Mouse (Mus musculus): ENCODE measurements around the gene Ak1. TPM values are rescaled to one million over a fixed set of nuclear protein-coding genes. Genes with fewer than 3 reads are reported as not detected.

The Ak1 gene
- polyA plus RNA-seq (2015; fragmentation: Nextera tagmentation; extraction: Ambion mirVana): 20.7 and 27.3 TPM in 2 replicates

- Histone ChIP-seq H3K9ac (peak within 1 kb of the TSS; percentile 41), H3K4me2 (peak within 1 kb of the TSS; percentile 3; the same call in 1 of the 2 replicates)
Measured at GRCm38 (mm10) chr2:32621517-32621859, at the start of gene Ak1. Ak1 (plus strand) TSS chr2:32621758.

GRCm38 (mm10) chr2:32572196-32572595, 49.4 kb upstream of the Ak1 start:
- Histone ChIP-seq H3K4me3 (no peak overlapping the region), H3K27me3 (no peaks in the 10 kb centered on the region), H3K9me3 (no peaks in the 10 kb centered on the region), H3K4me1 (peaks cover 23% of the 10 kb centered on the region), H3K36me3 (peaks cover 33% of the 10 kb centered on the region), H3K4me2 (no peak overlapping the region), H3K9ac (no peak overlapping the region; the same call in 1 of the 2 replicates), H3K27ac (no peak overlapping the region)
- 87% methylated on average over 11 of the region's 11 CpGs for WGBS
- ATAC-seq (ENCODE audit: insufficient number of reproducible peaks, insufficient read depth, low FRiP score, low TSS enrichment, low read depth): no peak

More at GRCm38 (mm10) chr2:32621517-32621859, at the start of gene Ak1:
- Histone ChIP-seq H3K27me3 (no peaks in the 10 kb centered on the region), H3K4me1 (peaks cover 61% of the 10 kb centered on the region), H3K27ac (peak within 1 kb of the TSS; percentile 86), H3K9me3 (no peaks in the 10 kb centered on the region), H3K4me3 (no peak within 1 kb of the TSS), H3K36me3 (peaks cover 29% of the 10 kb centered on the region)
- 16% methylated on average over 7 of the region's 7 CpGs for WGBS
- ATAC-seq (ENCODE audit: insufficient number of reproducible peaks, insufficient read depth, low FRiP score, low TSS enrichment, low read depth): no peak

- no peak within 1 kb of the TSS for H3K27ac ChIP-seq
- H3K4me2 ChIP-seq: peak within 1 kb of the TSS; percentile 97
- peaks cover 21% of the 10 kb centered on the region for H3K27me3 ChIP-seq
- WGBS: 80% methylated on average over 6 of the region's 6 CpGs
- peaks cover 13% of the 10 kb centered on the region; the same call in 1 of the 2 replicates for H3K36me3 ChIP-seq
- ATAC-seq (ENCODE audit: insufficient number of reproducible peaks, insufficient read depth, low FRiP score, low TSS enrichment, low read depth): no peak
- H3K4me3 ChIP-seq: peak within 1 kb of the TSS; percentile 55
- H3K9me3 ChIP-seq: no peaks in the 10 kb centered on the region
- H3K9ac ChIP-seq: peak within 1 kb of the TSS; percentile 68
- peaks cover 28% of the 10 kb centered on the region for H3K4me1 ChIP-seq
Measured at GRCm38 (mm10) chr2:32574497-32574896, 47.1 kb upstream of the Ak1 start, which contains the start of gene Pip5kl1. Pip5kl1 (plus strand) TSS chr2:32574797.

- Histone ChIP-seq H3K9me3 (no peaks in the 10 kb centered on the region), H3K36me3 (peaks cover 13% of the 10 kb centered on the region; the same call in 1 of the 2 replicates), H3K4me3 (peak overlapping the region; percentile 55), H3K27me3 (peaks cover 26% of the 10 kb centered on the region), H3K27ac (no peak overlapping the region), H3K4me2 (peak overlapping the region; percentile 97), H3K9ac (peak overlapping the region; percentile 68), H3K4me1 (peaks cover 28% of the 10 kb centered on the region)
- ATAC-seq (ENCODE audit: insufficient number of reproducible peaks, insufficient read depth, low FRiP score, low TSS enrichment, low read depth): no peak
- WGBS: under 1% methylated on average over 26 of the region's 26 CpGs
Measured at GRCm38 (mm10) chr2:32574901-32575585, 46.5 kb upstream of the Ak1 start.

- Histone ChIP-seq H3K27me3 (peaks cover 31% of the 10 kb centered on the region), H3K36me3 (peaks cover 13% of the 10 kb centered on the region; the same call in 1 of the 2 replicates), H3K27ac (no peak within 1 kb of the TSS), H3K4me1 (peaks cover 28% of the 10 kb centered on the region), H3K9me3 (no peaks in the 10 kb centered on the region), H3K4me2 (peak within 1 kb of the TSS; percentile 97), H3K9ac (peak within 1 kb of the TSS; percentile 68), H3K4me3 (peak within 1 kb of the TSS; percentile 55)
- 0 out of 2 replicates have a peak, but pooled peaks have one; percentile 40 for ATAC-seq (ENCODE audit: insufficient number of reproducible peaks, insufficient read depth, low FRiP score, low TSS enrichment, low read depth)
- WGBS: 4% methylated on average over 28 of the region's 28 CpGs
Measured at GRCm38 (mm10) chr2:32575586-32576160, 45.9 kb upstream of the Ak1 start, which contains the start of gene 9430097D07Rik. 9430097D07Rik (minus strand) TSS chr2:32575684.

GRCm38 (mm10) chr2:32576532-32576931, 45.0 kb upstream of the Ak1 start:
- Histone ChIP-seq H3K4me1 (peaks cover 23% of the 10 kb centered on the region), H3K27me3 (peaks cover 31% of the 10 kb centered on the region), H3K27ac (no peak overlapping the region), H3K9ac (no peak overlapping the region), H3K4me3 (no peak overlapping the region), H3K9me3 (no peaks in the 10 kb centered on the region), H3K4me2 (no peak overlapping the region), H3K36me3 (peaks cover 13% of the 10 kb centered on the region; the same call in 1 of the 2 replicates)
- ATAC-seq (ENCODE audit: insufficient number of reproducible peaks, insufficient read depth, low FRiP score, low TSS enrichment, low read depth): no peak
- 88% methylated on average over 9 of the region's 9 CpGs for WGBS

GRCm38 (mm10) chr2:32578146-32579046, 43.2 kb upstream of the Ak1 start:
- no peak overlapping the region for H3K9ac ChIP-seq

GRCm38 (mm10) chr2:32581450-32582095, 40.0 kb upstream of the Ak1 start:
- Histone ChIP-seq H3K4me2 (peak overlapping the region; percentile 43), H3K9me3 (no peaks in the 10 kb centered on the region), H3K4me1 (peaks cover 15% of the 10 kb centered on the region; the same call in 1 of the 2 replicates), H3K27ac (no peak overlapping the region), H3K36me3 (no peaks in the 10 kb centered on the region), H3K27me3 (peaks cover 38% of the 10 kb centered on the region), H3K9ac (no peak overlapping the region), H3K4me3 (peak overlapping the region; percentile 31)
- WGBS: 37% methylated on average over 19 of the region's 19 CpGs
- no peak for ATAC-seq (ENCODE audit: insufficient number of reproducible peaks, insufficient read depth, low FRiP score, low TSS enrichment, low read depth)

More at GRCm38 (mm10) chr2:32578146-32579046, 43.2 kb upstream of the Ak1 start:
- no peak for ATAC-seq (ENCODE audit: insufficient number of reproducible peaks, insufficient read depth, low FRiP score, low TSS enrichment, low read depth)
- H3K27me3 ChIP-seq: peaks cover 38% of the 10 kb centered on the region
- H3K4me3 ChIP-seq: no peak overlapping the region
- H3K36me3 ChIP-seq: peaks cover 1% of the 10 kb centered on the region; the same call in 1 of the 2 replicates
- H3K4me1 ChIP-seq: peaks cover 25% of the 10 kb centered on the region
- 32% methylated on average over 25 of the region's 30 CpGs for WGBS
- H3K27ac ChIP-seq: no peak overlapping the region
- H3K4me2 ChIP-seq: no peak overlapping the region
- no peaks in the 10 kb centered on the region for H3K9me3 ChIP-seq

- H3K9ac ChIP-seq: peak overlapping the region; percentile 59
- no peak overlapping the region for H3K27ac ChIP-seq
- peak overlapping the region; percentile 36 for H3K4me3 ChIP-seq
- H3K36me3 ChIP-seq: no peaks in the 10 kb centered on the region
- H3K9me3 ChIP-seq: no peaks in the 10 kb centered on the region
- 15% methylated on average over 37 of the region's 37 CpGs for WGBS
- peaks cover 27% of the 10 kb centered on the region for H3K4me1 ChIP-seq
- peak overlapping the region; percentile 67 for H3K4me2 ChIP-seq
- ATAC-seq (ENCODE audit: insufficient number of reproducible peaks, insufficient read depth, low FRiP score, low TSS enrichment, low read depth): peak; percentile 57; the same call in 1 of the 2 replicates
- peaks cover 30% of the 10 kb centered on the region for H3K27me3 ChIP-seq
Measured at GRCm38 (mm10) chr2:32582830-32583799, 38.4 kb upstream of the Ak1 start.

GRCm38 (mm10) chr2:32585149-32585714, 36.3 kb upstream of the Ak1 start:
- no peak overlapping the region for H3K27ac ChIP-seq
- H3K36me3 ChIP-seq: peaks cover 9% of the 10 kb centered on the region
- H3K4me2 ChIP-seq: no peak overlapping the region
- H3K9me3 ChIP-seq: no peaks in the 10 kb centered on the region
- no peak for ATAC-seq (ENCODE audit: insufficient number of reproducible peaks, insufficient read depth, low FRiP score, low TSS enrichment, low read depth)
- no peak overlapping the region for H3K4me3 ChIP-seq
- H3K9ac ChIP-seq: no peak overlapping the region
- H3K27me3 ChIP-seq: peaks cover 10% of the 10 kb centered on the region
- H3K4me1 ChIP-seq: peaks cover 37% of the 10 kb centered on the region
- 86% methylated on average over 7 of the region's 7 CpGs for WGBS

Measured in embryonic facial prominence, embryonic 13.5 days (tissue).